Mouse (Mus musculus): ENCODE data around the gene Ogn.

Ogn gene

DNA sequence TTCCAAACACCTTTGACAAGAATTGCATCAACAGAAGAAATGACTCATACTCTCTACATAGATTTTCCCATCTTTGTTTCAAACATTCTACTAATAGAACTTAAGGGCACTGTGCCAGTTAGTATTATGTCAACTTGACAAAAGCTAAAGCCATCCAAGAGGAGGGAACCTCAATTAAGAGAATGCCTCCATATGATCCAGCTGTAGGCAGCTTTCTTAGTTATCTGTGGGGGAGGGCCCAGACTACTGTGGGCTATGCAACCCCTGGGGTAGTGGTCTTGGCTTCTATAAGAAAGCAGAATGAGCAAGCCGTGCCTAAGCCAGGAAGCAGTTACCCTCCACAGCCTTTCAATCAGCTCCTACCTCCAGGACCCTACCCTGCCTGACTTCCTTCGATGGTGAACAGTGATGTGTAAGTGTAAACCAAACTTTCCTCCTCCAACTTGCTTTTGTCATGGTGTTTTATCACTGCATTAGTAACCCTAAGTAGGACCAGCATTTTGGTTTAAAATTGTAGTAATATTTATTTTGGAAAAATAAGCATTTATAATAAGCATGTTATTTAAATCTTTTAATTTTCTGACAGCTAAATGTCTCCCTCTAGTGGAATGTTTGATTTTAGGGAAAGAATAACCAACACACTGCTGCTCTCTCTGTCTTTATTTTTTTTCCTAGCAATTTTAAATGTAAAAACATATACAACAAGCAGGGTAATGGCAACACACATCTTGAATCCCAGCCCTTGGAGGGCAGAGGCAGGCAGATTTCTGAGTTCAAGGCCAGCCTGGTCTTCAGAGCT, 37.1 kb downstream of the Ogn start:
- in situ Hi-C loops (cut with MboI, MseI), result no loop called here

DNA sequence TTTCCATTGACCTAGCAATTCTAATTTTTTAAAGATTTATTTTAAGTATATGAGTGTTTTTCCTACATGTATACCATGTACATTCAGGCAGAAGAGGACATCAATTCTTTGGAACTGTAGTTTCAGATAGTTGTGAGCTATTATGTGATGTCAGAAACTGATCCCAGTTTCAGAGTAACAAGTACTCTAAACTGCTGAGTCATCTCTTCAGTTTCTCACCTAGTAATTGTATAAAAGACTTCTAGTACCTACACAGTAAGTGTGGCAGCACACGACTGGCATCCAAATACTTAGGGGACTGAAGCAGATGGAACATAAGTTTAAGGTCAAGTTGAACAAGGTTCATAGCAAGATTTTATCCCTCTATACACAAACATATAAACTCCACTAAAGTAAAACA, 38.2 kb downstream of the Ogn start:
- in situ Hi-C loops (cut with MboI, MseI), result no loop called here

DNA sequence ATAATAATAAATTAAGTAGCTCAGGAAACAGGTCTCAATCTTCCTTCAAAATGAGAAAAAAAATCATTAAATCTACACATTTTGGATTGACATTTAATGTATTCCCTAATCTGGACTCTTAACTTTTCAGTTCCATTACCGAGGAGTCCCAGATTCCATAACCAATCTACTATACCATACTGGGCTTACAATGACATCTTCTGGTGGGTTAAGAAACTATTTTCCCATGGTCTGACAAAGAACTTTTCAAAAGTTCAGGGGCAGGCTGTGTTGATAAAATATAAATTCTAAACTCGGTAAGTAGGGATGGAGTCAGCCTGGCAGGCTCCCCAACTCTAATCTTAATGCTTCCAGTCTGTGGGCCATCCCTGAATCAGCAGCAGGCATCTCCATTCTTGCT, 43.3 kb downstream of the Ogn start:
- in situ Hi-C loops (cut with MboI, MseI), result loop anchor here (10.0 to 25.0 kb wide), 2 partner anchors 226 to 764 kb away; partner anchors contain the start of gene Ippk

DNA sequence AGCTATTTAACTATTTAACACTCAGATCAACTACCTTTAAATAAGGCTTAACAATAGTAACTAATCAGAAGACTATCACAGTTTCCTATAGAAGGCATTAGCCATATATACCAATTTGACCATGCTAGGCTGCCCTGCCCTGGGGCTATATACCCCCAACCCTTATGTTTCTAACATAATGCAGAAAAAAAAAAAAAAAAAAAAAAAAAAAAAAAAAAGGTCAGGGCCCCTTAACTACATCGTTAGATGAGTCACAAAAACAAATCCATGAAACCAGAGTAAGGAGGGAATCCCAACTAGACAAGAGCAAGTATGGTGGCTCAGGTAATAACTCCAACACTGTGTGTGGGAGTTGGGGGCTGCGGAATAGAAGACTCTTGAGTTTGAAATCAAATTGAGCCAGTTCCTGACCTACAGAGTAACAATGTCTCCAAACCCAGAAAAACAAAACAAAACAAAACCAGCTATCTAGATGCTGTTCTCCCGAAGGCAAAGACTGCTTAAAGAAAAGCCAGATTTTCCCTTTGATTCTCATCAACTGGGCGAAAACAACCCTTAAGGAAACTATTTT, 44.0 kb downstream of the Ogn start:
- in situ Hi-C loops (cut with MboI, MseI), result loop anchor here (10.0 to 25.0 kb wide), 2 partner anchors 227 to 765 kb away; partner anchors contain the start of gene Ippk

DNA sequence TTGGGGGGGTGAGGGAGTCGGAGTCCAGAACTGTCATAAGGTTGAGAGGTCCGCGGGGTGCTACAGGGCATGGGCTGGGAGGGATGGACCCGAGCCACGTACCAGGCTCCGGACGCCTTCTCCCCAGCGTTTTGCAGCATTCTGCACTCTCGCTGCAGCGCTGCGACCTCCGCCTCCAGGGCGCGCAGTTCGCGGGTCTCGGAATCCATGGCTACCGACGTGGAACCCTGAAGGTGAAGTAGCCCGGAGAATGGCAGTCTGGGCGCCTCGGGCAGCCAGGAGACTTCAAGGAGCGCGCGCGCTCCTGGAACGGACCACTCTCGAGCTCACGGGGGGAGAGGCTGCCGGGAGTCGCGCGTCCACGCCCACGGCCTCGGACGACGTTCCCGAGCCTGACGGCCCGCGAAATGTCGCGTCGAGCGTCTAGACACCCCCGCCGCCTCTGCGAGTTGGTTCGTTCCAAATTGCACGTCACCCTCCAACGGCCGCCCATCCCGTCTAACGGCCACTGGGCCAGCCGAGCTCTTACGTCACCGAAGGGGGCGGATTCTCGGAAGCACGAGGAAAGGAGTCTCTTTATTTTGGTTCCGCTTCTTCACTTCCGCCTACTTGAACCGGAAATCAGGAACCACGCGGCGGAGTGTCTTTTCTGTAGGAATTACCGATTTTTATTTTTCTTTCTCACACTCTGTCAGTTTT, 44.8 kb downstream of the Ogn start, which contains the start of the genes Cenpp and Nol8:
TSS of gene Cenpp (minus strand) at position 305 of the 699 bp plus-strand sequence.
TSS of gene Nol8 (plus strand) at position 598 of the 699 bp plus-strand sequence.
- in situ Hi-C loops (cut with MboI, MseI), result loop anchor here (10.0 to 25.0 kb wide), 2 partner anchors 228 to 765 kb away; partner anchors contain the start of gene Ippk

DNA sequence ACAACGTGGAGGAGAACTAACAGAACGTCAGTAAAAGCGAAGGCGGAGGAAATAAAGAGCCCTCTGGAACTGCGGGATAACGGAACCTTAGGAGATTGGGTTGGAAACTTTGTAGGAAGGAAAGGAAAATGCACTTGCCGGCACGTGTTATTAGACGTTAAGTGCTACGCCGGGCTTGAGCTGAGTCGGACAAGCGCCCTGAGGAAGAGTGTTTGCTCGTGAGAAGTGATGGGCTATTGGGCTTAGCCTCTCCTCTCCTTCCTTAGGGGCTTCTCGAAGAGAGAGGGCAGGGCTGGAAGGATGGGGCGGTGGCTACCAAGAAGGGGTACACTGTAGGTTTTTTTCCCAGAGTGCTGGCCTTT, 45.3 kb downstream of the Ogn start:
- in situ Hi-C loops (cut with MboI, MseI), result loop anchor here (10.0 to 25.0 kb wide), 2 partner anchors 228 to 766 kb away; partner anchors contain the start of gene Ippk
